Mouse (Mus musculus) bone marrow, adult 2 months (tissue): ENCODE data around the gene Sorcs1.

Experiments
- CTCF ChIP-seq: fragments of 200-500 bp; IDR thresholded peaks from 2 replicates; pipeline ENCODE4 v1.5.1; 2011; ENCODE audit warnings: low read length, control low read depth; ENCODE audit not compliant: control insufficient read depth, insufficient read depth
- POLR2A ChIP-seq: fragments of 200-500 bp; IDR thresholded peaks from 2 replicates; pipeline ENCODE4 v1.6.1; 2011; ENCODE audit warnings: low read depth, mild to moderate bottlenecking, control low read depth, low read length, borderline replicate concordance; ENCODE audit not compliant: control insufficient read depth

GRCm38 (mm10) chr19:50418962-50419720 lies 259.3 kb downstream of the Sorcs1 start:
- no peak for TF ChIP-seq POLR2A
- no peak for TF ChIP-seq CTCF
